Mouse (Mus musculus) cerebellum, adult 18-20 months (tissue): Measurements from ENCODE around the gene Pars2.

Experiments
- DNase-seq, 2 experiments: peaks; one replicate each; pipeline ENCODE4 v3.0.0; 2021

Pars2 gene

GRCm38 (mm10) chr4:106643483-106644217 lies 7.2 kb upstream of the Pars2 start:
- no peak for DNase-seq

- DNase-seq = no peak
Measured at GRCm38 (mm10) chr4:106644218-106644610, 6.7 kb upstream of the Pars2 start.

GRCm38 (mm10) chr4:106645797-106646196 lies 5.1 kb upstream of the Pars2 start:
- DNase-seq = no peak

DNA sequence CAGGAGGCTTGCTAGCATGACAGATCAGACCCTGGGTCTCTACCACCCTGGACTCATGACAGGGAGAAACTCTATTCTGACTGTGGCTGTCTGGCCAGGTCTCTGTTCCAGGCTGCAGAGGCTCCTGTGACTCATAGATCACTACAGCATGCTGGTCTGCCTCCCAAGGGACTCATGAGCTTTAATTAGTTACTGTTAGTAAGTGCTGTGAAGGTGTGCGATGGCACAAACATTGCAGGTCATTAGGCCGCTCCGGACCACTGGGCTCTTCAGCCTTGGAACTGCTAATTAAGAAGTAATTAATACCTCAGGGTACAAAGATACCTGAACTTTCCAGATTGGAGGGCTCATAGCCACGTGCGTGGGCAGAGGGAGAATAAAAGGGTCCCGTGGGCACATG lies 3.7 kb upstream of the Pars2 start:
- no peak for DNase-seq

DNA sequence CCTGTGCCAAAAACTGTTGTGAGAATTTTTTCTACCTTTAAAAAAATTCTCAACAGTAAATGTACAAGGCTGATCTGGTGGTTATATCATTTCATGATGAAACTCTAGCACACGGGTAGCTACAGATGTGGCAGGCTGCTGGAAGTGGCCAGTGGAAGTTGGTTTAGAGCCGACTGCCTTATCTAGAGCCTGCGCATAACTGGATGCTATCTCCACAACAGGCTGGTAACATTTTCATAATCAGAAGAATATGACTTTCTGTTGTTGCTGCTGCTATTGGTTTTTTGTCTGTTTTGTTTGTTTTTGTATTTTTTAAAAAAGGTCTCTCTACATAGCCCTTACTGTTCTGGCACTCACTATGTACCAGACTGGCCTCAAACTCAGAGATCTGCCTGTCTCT lies 1.7 kb downstream of the Pars2 start:
- DNase-seq = no peak

GRCm38 (mm10) chr4:106653051-106653450 lies 2.2 kb downstream of the Pars2 start:
- no peak for DNase-seq

DNA sequence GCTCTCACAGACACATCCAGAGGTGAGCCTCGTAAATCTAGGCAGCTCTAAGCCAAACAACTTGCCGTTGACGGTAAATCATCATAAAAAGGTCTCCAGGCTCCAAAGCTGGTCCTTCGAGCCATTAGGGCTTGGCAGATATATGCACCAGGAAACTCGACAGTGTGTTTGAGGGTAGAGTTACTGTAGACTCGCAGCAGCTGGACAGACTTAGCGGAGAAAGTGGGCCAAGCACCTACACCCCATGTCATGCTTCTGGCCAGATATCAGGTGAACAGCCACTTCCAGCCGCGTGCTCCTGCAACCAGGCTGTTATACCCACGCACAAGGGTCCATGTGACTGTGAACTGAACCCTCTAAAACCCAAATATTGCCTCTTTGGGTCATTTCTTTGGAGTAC lies 4.8 kb downstream of the Pars2 start:
- DNase-seq = no peak

DNA sequence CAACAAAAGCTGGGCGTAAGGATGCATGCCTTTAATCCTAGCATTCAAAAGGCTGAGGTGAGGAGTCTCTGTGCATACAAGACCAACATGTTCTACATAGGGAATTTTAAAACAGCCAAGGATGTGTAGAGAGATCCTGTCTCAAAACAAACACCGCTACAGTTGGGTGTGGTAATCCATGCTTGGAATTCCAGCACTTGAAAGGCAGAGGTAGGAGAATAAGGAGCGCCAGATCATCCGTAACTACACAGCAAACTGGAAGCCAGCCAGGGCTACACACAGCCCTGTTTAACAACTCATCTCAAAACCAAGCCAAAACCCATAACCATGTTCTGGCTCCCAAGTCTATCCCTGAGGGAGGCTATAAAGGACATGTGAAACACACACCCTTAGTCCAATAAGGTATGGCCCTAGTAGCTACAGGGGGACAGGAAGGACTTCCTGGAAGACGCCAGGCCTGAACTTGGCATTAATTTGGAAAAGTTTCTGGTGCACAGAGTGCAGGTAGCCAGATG lies 13.1 kb downstream of the Pars2 start:
- no peak for DNase-seq

GRCm38 (mm10) chr4:106664697-106665096 lies 13.8 kb downstream of the Pars2 start:
- no peak for DNase-seq

- DNase-seq = no peak
Measured at GRCm38 (mm10) chr4:106665269-106665668, 14.4 kb downstream of the Pars2 start.

GRCm38 (mm10) chr4:106665673-106666072 lies 14.8 kb downstream of the Pars2 start:
- DNase-seq = no peak

GRCm38 (mm10) chr4:106666546-106666945 lies 15.7 kb downstream of the Pars2 start:
- DNase-seq = no peak

DNA sequence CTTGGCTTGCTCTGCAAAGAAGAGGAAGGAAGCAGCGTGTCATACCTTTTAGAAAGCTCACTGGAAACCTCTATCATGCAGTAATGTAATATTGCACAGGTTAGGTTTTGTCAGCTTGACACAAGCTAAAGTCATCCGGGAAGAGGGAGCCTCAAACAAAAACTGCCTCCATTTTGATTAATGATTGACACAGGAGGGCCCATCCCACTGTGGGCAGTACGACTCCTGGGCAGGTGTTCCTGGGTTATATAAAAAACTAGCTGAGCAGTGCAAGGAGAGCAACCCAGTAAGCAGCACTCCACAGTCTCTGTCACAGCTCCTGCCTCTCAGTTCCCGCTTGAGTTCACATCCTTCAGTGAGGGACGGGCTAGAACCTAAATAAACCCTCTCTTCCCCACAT lies 25.9 kb downstream of the Pars2 start:
- no peak for DNase-seq

DNA sequence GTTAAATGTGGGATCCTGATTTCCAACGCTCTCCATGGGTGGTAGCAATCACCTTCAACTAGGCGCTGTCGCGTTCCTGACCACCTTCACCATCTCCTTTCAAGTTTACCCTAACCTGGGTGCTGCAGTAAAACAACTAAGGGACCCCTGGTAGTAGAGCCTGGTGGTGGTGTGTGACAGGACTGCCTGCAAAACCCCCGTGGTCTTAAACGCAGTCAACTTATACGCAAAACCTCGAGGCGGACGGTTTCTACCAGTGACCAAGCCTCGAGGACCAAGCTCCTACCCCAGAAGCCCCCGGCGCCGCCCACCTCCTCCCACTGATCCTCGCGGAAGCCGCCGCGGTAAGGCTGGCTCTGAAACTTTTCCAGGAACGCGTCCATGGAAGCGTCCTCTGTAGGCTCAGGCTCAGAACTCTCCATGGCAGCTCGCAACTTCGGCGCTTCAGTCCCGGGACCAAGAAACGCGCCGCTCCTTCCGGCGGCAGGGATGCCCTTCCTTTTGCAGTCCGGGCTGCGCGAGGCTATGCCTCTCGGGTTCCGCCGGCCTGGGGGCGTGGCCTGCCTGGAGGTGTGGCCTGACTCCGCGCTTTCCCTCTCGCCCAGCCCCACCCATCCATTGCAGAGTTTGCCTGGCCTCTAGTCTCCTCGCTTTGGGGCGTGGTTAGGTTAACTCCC lies 27.7 kb downstream of the Pars2 start, which contains the start of gene Ttc4:
Gene Ttc4 (minus strand): TSS at position 503 of the 677 bp plus-strand sequence.
- DNase-seq = peak; percentile 84 to 87

GRCm38 (mm10) chr4:106679152-106679551 lies 28.3 kb downstream of the Pars2 start:
- no peak for DNase-seq

GRCm38 (mm10) chr4:106680955-106681354 lies 30.1 kb downstream of the Pars2 start:
- DNase-seq = no peak

DNA sequence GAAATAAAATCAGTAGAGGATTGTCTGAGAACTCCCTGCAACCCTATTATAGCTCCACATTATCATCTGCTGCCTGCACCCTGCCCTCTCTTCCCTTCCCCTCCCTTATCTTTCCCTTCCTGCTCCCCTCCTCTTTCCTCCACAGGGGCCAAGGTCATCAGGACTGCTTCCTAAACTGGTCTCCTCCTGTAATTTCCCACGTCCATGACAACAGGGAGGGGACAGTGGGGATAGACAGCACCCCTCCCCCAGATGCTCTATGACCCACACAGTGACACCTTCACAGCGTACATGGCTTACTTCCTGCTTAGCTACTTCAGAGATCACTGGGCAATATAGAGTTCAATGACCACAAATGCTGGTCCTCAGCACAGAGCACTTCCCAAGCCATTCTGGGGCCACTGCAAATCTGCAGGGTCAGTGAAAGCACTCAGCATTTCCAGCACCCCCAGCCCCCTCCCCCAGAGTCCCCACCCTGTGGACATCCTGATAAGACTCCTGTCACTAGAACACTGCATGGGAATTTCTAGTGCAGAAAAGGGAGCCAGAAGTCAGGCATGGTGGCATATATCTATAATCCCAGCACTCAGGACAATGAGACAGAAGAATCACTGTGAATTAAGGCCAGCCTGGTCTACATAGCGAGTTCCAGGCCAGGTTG lies 37.9 kb downstream of the Pars2 start:
- DNase-seq = no peak

GRCm38 (mm10) chr4:106693841-106694430 lies 43.1 kb downstream of the Pars2 start:
- DNase-seq = no peak

DNA sequence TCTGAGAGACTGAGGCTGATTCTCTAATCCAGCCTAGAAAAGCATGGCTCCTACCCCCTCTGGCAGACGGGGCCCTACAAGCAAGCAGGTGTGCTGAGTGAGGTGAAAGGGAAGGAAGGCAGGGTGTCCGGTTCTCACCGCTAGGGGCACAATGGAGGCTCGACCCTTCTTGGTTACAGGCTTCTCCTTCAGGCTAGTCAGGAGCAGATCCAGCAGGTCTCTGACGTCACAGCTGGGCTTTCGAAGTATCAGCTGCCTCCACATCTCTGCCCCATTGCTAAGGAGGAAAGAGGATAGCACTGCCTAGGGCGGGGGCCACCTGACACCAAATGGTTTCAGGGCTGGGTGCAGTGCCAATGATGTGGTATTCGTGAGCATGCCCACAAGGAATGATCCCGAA lies 49.1 kb downstream of the Pars2 start:
- peak; percentile 12 to 28 for DNase-seq

- no peak for DNase-seq
Measured at GRCm38 (mm10) chr4:106700798-106701197, 49.9 kb downstream of the Pars2 start.

GRCm38 (mm10) chr4:106703956-106704355 lies 53.1 kb downstream of the Pars2 start:
- DNase-seq = peak in 1 of 2 experiments; percentile 7

DNA sequence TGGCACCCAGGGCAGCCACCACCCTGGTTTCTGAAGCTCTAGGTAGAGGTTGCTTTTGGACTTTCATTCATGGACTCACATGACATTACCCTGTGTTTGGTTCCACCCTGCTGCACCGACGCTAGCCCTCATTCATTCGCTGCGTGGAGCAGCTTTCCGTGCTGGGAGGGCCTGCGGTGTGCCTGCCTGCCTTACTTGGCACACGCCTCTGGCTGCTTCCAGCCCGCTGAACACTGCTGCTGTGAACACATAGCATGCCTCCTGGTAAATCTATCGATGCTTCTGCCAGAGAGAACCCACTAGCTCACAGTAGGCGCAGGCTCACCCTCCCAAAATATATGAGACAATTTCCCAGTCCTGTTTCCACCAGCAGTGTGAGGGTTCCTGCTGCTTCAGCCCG lies 53.5 kb downstream of the Pars2 start:
- peak; percentile 40 to 49 for DNase-seq
